Mouse (Mus musculus) stomach, postnatal 0 days (tissue): ENCODE measurements around the gene Amph. TPM values are rescaled to one million over a fixed set of nuclear protein-coding genes. Genes with fewer than 3 reads are reported as not detected.

ENCODE experiments used
- ATAC-seq: fragments of 200-750 bp; cut with Nextera tagmentation; 2 replicates; pipeline ENCODE4 v1.8.0; 2017; ENCODE audit not compliant: low FRiP score, low TSS enrichment
- DNase-seq: peaks from one replicate; pipeline ENCODE4 v3.0.0-alpha.2; 2016; ENCODE audit warnings: low spot score
- H3K27ac ChIP-seq: fragments of 300-500 bp; sonication (generic); replicated peaks from 2 replicates; pipeline ENCODE4 v1.5.1; 2014; ENCODE audit warnings: mild to moderate bottlenecking, control low read depth
- H3K27me3 ChIP-seq: fragments of 300-500 bp; sonication (generic); 2 replicates; pipeline ENCODE4 v1.6.1; 2014; ENCODE audit warnings: low read length; ENCODE audit not compliant: control insufficient read depth, insufficient read depth
- H3K36me3 ChIP-seq: fragments of 300-500 bp; sonication (generic); 2 replicates; pipeline ENCODE4 v1.6.1; 2014; ENCODE audit warnings: low read length, mixed read lengths; ENCODE audit not compliant: control insufficient read depth, insufficient read depth
- H3K4me1 ChIP-seq: fragments of 300-500 bp; sonication (generic); replicated peaks from 2 replicates; pipeline ENCODE4 v1.6.1; 2014; ENCODE audit warnings: antibody characterized with exemption; ENCODE audit not compliant: control insufficient read depth, insufficient read depth
- H3K4me2 ChIP-seq: fragments of 300-500 bp; sonication (generic); replicated peaks from 2 replicates; pipeline ENCODE4 v1.6.1; 2014; ENCODE audit warnings: low read depth, mild to moderate bottlenecking, control low read depth, moderate library complexity
- H3K4me3 ChIP-seq: fragments of 300-500 bp; sonication (generic); 2 replicates; pipeline ENCODE4 v1.5.1; 2014; ENCODE audit warnings: low read depth, low read length, control low read depth
- H3K9ac ChIP-seq: fragments of 300-500 bp; sonication (generic); 2 replicates; pipeline ENCODE4 v1.6.1; 2014; ENCODE audit warnings: mild to moderate bottlenecking, low read length, control low read depth, mixed read lengths
- H3K9me3 ChIP-seq: fragments of 300-500 bp; sonication (generic); 2 replicates; pipeline ENCODE4 v1.6.1; 2016; ENCODE audit warnings: low read length; ENCODE audit not compliant: control insufficient read depth
- CTCF ChIP-seq: IDR thresholded peaks from 2 replicates; pipeline ENCODE4 v1.5.1; 2016; ENCODE audit warnings: antibody characterized with exemption, low read depth, mild to moderate bottlenecking, moderate library complexity
- EP300 ChIP-seq: optimal IDR thresholded peaks from 2 replicates; pipeline ENCODE3; 2016; ENCODE audit warnings: antibody characterized with exemption
- WGBS: fragments of 180-500 bp; shearing (Covaris S2); extraction: QIAGEN DNeasy Blood & Tissue Kit; methylation state at CpG from one replicate; pipeline ENCODE4 v1.1.7; 2014; 5-methylcytosine and 5-hydroxymethylcytosine counted together
- polyA plus RNA-seq: library from polyadenylated mRNA; unstranded; fragments of >200 nt; fragmentation: Nextera tagmentation; extraction: Ambion mirVana; gene quantifications from 2 replicates; pipeline ENCODE4 v1.2.1, GENCODE M21; 2015

Gene Amph
- polyA plus RNA-seq, 1 experiment from 2014 or later: 1.4 TPM

- Histone ChIP-seq H3K27ac (no peak overlapping the region), H3K4me3 (no peak overlapping the region), H3K27me3 (no peaks in the 10 kb centered on the region), H3K4me1 (no peaks in the 10 kb centered on the region), H3K36me3 (no peaks in the 10 kb centered on the region), H3K4me2 (no peak overlapping the region), H3K9ac (no peak overlapping the region), H3K9me3 (no peaks in the 10 kb centered on the region)
- WGBS: 80% methylated on average over 12 of the region's 12 CpGs
- ATAC-seq (no peak), DNase-seq (no peak)
- no peak for TF ChIP-seq EP300
- TF ChIP-seq CTCF: no peak
Measured at GRCm38 (mm10) chr13:19150438-19151301, 202.7 kb downstream of the Amph start.

DNA sequence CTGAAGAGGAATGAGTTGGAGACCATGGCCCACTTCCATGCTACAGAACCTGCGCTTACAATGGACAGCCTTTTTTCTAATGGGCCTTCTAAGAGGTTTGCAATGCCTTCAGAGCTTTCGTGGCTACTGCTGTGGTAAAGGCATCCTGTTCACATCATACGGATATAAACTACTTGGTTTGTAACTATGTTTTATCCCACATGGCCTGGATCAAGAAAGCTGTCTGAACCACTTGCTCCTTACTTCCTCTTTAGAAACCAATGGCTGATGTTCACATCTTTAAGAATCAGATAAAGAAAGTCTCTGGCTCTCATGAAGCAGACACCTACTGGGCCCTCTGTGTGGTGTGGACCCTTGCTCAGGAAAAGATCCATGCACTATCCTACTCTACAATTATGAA, 204.1 kb downstream of the Amph start:
- DNase-seq (no peak), ATAC-seq (no peak)
- no peak overlapping the region for H3K9ac ChIP-seq
- no peaks in the 10 kb centered on the region for H3K36me3 ChIP-seq
- WGBS: 86% methylated on average over 3 of the region's 3 CpGs
- H3K4me1 ChIP-seq: no peaks in the 10 kb centered on the region
- TF ChIP-seq EP300 (no peak), CTCF (no peak)
- no peaks in the 10 kb centered on the region for H3K9me3 ChIP-seq
- no peak overlapping the region for H3K4me2 ChIP-seq
- no peak overlapping the region for H3K4me3 ChIP-seq
- no peak overlapping the region for H3K27ac ChIP-seq
- H3K27me3 ChIP-seq: no peaks in the 10 kb centered on the region

GRCm38 (mm10) chr13:19158484-19158883, 210.5 kb downstream of the Amph start:
- Histone ChIP-seq H3K4me3 (no peak overlapping the region), H3K36me3 (no peaks in the 10 kb centered on the region), H3K9me3 (no peaks in the 10 kb centered on the region), H3K4me2 (no peak overlapping the region), H3K9ac (no peak overlapping the region), H3K4me1 (no peaks in the 10 kb centered on the region), H3K27me3 (no peaks in the 10 kb centered on the region), H3K27ac (no peak overlapping the region)
- no peak for TF ChIP-seq EP300
- peak; percentile 89 for TF ChIP-seq CTCF
- ATAC-seq: no peak
- no peak for DNase-seq
- 23% methylated on average over 4 of the region's 4 CpGs for WGBS

DNA sequence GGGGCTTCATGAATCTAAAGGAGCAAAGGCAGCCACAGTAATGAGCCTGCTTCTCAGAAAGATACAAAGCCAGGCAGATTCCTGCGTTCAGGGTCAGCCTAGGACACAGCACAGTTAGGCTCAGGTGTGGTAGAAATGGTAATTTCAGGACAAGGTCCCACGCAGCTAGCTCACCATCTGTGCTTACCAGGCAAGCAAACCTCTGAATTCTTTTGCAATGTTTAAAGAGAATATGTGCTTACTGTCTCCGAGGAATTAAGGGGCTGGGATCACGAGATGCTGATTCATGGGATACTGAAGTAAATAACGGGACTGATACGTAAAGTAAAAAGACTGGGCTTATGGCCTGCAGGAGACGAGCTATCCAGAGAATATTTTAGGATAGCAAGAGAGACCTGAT, 212.6 kb downstream of the Amph start:
- Histone ChIP-seq H3K4me3 (no peak overlapping the region), H3K9me3 (no peaks in the 10 kb centered on the region), H3K9ac (no peak overlapping the region), H3K4me1 (no peaks in the 10 kb centered on the region), H3K4me2 (no peak overlapping the region), H3K27me3 (no peaks in the 10 kb centered on the region), H3K36me3 (no peaks in the 10 kb centered on the region), H3K27ac (no peak overlapping the region)
- TF ChIP-seq EP300 (no peak), CTCF (no peak)
- WGBS: 53% methylated on average over 7 of the region's 7 CpGs
- ATAC-seq (no peak), DNase-seq (no peak)

DNA sequence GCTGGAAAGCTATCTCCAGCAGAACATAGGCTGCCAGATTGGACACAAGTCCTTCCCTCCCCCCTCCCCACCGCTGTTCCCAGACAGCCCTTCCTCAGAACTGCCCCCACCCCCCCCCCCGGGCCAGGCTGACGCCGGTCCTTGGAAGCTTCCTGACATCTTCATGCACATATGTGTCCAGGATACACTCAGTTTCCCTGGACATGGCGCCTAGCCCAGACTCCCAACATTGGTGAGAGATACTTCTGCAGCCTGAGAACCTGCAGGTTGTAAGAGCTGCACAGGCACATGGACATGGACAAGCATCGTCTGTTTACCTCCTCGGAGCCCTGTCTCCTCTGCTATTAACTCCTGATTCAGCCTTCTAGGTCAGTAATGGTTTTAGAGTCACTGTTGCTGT, 213.1 kb downstream of the Amph start:
- H3K4me2 ChIP-seq: no peak overlapping the region
- H3K4me1 ChIP-seq: no peaks in the 10 kb centered on the region
- no peak overlapping the region for H3K9ac ChIP-seq
- ATAC-seq (no peak), DNase-seq (no peak)
- no peak overlapping the region for H3K4me3 ChIP-seq
- TF ChIP-seq EP300: no peak
- TF ChIP-seq CTCF: no peak
- H3K27ac ChIP-seq: no peak overlapping the region
- no peaks in the 10 kb centered on the region for H3K27me3 ChIP-seq
- WGBS: 62% methylated on average over 7 of the region's 7 CpGs
- no peaks in the 10 kb centered on the region for H3K9me3 ChIP-seq
- H3K36me3 ChIP-seq: no peaks in the 10 kb centered on the region

GRCm38 (mm10) chr13:19162120-19162519, 214.1 kb downstream of the Amph start:
- Histone ChIP-seq H3K27ac (no peak overlapping the region), H3K4me3 (no peak overlapping the region), H3K9ac (no peak overlapping the region), H3K4me1 (no peaks in the 10 kb centered on the region), H3K4me2 (no peak overlapping the region), H3K9me3 (no peaks in the 10 kb centered on the region), H3K27me3 (no peaks in the 10 kb centered on the region), H3K36me3 (no peaks in the 10 kb centered on the region)
- 76% methylated on average over 6 of the region's 6 CpGs for WGBS
- no peak for DNase-seq
- ATAC-seq: no peak
- TF ChIP-seq CTCF: no peak
- TF ChIP-seq EP300: no peak
